Mouse (Mus musculus) 416B (cell line): ENCODE data around the gene Gm14597.
"Not testable (repeated sequence)": the region's sequence is repeated elsewhere in the genome, so short reads cannot be mapped to it uniquely, and the experiment has no call there.

Source experiments
- DNase-seq: peaks from one replicate; pipeline ENCODE4 v3.0.0; 2011; ENCODE audit warnings: low read depth

Gm14597 gene

DNA sequence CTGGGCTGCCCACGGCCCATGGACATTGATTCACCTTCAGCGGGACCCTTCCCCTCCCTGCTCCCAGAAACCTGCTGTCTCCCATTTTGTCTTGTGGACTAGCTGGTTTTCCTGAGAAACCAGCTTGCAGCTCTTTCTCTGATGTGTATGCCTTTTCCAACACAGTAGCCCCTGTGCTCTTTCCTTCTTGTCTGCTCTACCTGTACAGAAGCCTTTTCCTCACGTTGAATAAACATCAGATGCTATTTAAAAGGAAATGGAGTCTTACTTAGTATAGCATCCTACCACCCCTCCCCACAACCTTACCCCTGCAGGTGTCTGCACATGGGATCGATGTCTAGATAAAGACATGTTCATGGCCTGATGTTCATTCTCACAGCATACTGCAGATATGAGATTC is at the start of gene Gm14597:
Gene Gm14597 (minus strand): TSS at position 101 of the 400 bp plus-strand sequence.
- not testable (repeated sequence) for DNase-seq

DNA sequence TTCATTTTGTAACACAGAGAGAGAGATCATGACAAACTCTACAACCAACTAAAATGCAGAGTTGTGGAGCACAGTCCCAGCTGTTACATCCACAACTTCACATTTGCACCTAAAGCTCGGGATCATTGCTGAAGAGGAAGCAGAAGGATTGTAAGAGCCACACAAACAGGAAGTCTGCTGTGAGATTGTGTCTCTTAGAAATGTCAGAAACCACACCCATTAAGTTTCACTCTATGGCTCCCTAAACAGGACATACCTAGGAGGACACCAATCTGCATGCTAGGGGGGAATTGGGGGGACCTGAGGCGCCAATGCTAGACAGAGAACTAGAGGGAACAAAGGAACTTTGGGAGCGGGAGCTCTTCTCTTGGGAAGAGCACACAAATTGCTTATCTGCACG is 44.1 kb upstream of the Gm14597 start:
- not testable (repeated sequence) for DNase-seq

DNA sequence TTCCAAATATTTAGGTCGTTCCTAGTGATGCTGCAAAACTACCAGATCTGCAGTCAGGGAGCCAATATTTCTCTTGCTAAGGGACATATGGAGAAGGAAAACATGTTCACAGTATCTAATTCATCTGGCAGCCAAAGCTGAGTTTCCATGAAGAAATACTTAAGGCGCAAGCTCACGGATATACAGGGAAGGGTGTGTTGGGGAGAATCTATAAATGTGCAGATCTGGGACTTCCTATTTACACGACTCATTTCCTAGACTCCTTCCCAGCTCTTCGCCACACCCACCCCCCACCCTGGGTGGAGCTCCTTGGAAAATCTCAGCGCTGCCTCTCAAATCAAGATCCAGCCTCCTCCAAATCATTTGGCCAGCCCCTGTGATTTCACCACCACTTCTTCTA is 37.1 kb upstream of the Gm14597 start:
- DNase-seq: no peak

DNA sequence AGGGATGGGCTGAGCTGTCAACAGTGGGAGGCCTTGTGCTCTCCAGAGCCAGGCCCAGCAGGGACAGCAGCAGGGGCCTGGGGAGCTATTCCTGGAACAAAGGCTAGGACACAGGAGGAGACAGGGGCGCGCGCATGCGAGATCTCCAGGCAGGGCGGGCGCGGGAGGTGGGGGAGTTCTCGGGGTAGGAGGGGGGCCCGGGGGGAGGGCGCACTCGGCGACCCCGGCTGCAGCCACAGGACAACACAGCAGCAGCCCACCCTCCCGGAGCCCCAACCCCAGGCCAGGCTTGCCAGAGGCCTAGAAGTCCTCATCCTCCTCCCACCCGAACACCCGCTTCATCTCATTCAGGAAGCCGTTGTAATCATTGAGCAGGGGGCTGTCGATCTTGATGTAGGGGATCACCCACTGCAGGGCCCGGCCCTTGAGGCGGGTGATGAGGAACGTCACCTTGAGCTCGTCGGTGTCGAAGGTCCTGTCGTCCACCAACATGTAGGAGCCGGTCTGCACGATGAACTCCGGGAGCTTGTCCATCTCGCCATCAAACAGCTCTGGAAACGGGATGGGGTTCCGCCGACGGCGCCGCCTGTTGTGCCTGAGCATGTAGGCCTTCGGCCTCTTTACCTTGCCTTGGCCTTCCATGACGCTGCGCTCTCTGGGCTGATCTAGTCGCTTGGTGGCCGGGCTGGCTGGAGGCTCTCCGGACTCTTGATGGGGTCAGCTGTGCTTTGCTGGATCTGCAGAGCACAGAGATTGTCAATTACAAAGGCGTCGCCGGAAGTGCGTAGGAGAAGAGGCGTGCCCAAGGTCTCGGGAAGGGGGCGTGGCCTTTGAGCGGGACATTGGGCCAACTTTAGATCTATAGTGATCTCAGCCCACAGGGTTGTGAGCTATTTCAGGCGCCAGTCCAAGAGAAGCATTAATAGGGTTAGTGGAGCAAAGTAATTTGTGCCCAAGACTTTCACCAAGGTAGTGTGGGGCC is 34.5 kb upstream of the Gm14597 start, which contains the start of gene Rtl8a:
Gene Rtl8a (minus strand): TSS at position 703 of the 982 bp plus-strand sequence.
- not testable (repeated sequence) for DNase-seq

DNA sequence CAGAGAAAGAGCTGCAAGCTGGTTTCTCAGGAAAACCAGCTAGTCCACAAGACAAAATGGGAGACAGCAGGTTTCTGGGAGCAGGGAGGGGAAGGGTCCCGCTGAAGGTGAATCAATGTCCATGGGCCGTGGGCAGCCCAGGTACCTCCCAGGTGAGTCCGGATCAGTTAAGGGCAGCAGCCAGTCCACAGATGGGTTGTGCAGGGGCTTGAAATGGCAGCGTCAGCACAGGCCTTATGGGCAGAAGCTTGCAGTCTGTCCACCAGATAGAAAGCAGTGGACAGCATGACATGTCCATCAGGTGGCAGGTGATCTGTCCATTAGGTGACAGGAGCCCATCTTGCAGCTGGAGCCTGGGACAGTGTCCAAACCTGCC is 33.8 kb upstream of the Gm14597 start:
- DNase-seq: not testable (repeated sequence)

DNA sequence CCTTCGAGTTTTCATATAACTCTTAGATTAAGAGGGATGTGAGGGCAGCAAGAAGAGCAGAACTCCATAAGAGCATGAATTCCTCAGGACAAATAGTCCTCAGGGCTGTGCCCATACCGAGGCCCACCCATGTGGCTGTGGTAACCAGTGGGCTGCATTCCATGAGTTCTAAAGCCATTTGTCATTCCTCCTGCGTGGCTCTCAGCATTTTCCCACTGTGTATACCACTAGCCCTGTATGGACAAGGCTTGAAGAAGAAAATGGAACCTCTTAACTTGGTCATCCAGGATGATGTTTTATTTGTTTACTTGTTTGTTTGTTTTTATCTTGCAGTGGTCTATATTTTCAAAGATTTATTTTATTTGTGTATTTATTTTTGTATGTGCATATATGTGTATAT is 29.3 kb upstream of the Gm14597 start:
- DNase-seq: not testable (repeated sequence)

DNA sequence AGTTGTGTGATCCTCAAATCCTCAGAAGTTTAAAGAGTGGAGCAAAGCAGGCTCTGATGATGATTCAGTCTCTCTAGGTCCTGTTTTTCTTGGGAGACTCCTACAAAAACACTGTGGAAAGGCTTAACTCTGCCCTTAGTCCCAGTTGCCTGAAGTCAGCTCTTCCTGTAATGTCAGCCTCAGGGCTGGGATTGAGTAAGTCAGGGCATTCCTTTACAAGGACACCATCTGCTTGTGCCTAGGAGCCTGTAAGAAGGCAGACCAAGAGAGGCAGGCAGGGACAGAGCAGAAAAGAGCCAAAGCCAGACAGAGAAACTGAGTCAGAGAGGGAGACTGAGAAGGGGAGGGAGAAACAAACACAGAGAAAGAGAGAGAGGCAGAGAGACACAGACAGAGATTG is 2.6 kb upstream of the Gm14597 start:
- not testable (repeated sequence) for DNase-seq

DNA sequence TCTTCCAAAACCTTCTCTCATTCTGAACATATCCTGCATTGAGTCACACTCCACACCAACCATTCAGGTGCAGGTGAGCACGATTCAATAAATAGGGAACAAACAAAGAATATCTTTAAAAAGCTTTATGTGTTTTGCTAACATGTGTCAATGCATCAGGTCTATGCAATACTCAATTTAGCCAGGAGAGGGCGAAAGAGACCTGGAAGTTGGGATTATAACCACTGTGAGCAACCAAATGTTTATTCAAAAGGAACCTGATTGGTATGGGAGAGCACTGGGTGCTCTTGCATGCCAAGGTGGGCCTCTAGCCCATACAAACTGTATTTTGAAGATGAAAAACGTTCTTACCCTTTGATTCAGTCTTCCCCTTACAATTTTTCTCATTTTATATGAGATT is 1.8 kb upstream of the Gm14597 start:
- peak; percentile 39 for DNase-seq

DNA sequence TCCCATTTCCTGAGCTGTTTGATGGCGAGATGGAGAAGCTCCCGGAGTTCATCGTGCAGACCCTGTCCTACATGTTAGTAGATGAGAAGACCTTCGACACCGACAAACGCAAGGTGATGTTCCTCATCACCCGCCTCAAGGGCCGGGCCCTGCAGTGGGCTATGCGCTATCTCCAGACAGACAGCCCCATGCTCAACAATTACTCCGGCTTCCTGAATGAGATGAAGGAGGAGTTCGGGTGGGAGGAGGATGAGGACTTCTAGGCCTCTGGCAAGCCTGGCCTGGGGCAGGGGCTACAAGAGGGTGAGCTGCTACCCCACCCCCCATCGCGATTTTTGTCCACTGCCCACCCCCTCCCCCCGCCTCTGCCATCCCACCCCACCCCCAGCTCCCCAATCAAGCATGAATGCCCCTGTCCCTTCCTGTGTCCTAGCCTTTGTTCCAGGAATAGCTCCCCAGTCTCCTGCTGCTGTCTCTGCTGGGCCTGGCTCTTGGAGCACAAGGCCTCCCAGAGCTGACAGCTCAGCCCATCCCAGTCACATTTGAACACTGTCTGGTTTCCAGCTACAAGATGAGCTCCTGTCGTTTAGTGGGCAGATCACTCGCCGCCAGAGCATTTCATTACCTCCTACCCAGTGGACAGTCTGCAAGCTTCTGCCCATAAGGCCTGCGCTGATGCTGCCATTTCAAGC is 511 bp downstream of the Gm14597 start:
- DNase-seq: no peak

DNA sequence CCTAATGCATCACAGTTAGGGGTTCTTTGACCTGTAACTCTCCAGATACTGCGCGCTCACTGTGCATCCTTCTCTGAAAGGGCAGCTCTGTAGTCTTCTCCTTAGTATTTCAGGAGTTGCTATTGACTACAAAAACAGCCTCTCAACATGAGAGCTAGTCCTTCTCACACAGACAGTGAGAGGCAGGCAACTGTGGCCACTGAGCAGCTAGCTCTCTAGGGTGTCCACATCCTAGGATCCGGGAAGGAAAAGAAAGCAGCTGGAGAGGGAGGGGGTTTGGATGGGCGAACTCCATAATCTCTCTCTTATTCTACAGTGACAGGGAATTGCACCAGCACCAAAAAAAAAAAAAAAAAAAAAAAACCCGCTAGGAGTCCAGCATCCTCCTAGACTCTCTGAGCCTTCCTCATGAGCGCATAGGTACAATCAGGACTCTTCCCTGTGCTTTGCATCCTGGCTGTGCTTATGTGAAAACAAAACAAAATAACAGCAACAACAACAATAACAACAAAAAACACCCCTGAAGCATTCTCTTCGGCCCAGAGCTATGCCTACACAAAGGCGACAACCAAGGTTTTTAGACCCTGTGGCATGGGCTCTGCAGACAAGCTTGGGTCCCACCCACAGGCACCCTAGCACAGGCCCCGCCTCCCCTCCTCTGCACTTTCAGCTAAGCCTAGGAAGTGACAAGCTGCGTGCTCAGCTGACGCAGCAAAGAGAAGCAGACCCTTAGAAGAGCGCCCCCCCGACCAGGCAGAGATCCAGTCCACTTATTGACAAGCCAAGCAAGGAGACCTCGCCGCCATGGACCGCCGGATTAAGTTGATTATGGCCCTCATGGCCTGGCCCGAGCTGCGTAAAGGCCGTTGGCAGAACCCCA is 1.3 kb downstream of the Gm14597 start, which contains the start of gene Rtl8c:
Gene Rtl8c (plus strand): TSS at position 791 of the 880 bp plus-strand sequence.
- DNase-seq: no peak

DNA sequence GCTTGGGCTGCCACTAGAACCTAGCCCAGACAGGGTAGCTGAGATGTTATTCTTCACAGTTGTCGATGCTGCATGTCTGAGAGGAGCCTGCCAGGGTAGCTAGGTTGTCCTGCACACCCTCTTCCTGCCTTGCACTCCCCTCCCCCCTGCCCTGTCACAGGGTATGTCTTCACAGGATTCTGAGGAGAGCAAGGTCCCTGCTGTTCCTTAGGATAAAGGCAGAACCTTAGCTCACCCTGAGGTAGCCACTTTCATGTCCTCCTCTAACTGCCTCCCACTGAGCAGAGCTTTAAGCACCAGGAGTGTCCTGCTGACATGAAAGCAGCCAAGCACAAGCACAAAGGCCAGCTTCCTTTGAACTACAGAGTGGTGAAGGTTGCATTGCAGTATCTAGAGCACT is 2.6 kb downstream of the Gm14597 start:
- DNase-seq: not testable (repeated sequence)

DNA sequence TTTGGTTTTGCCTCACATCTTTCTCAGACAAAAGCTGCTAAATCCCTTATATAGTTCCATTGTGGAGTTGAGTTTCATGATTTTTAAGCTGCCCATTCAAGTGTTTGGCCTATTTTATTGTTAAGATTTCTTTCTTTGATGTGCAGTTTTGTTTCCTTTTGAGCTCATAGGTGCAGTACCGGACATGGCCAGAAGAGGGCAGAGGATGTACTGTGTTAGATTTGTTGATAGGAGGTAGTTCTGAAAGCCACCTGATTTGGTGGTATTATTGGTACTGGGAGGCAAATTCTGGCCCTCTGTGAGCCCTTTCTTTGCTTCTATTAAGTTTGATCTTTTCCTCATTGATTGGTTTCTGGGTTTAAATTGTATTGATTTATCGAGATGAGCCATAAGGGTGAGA is 8.8 kb downstream of the Gm14597 start:
- not testable (repeated sequence) for DNase-seq

DNA sequence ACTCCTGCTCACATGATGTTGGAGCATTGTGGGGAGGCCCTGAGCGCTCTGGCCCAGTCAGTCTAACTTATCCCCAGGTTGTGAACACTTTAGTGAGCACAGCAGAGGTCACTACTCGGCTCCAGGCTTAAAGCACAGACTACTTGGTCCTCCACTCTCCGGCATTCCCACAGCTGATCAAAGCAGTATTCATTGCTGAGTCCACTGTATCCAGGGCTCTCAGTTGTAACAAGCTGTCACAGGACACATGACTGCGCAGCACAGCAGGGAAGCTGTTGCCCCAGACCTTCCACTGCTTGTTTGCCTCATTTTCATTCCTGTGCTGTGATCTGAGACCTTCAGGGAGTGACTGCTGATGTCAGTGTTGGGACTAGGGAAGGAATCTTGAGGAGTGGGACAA is 25.4 kb downstream of the Gm14597 start:
- DNase-seq: not testable (repeated sequence)

DNA sequence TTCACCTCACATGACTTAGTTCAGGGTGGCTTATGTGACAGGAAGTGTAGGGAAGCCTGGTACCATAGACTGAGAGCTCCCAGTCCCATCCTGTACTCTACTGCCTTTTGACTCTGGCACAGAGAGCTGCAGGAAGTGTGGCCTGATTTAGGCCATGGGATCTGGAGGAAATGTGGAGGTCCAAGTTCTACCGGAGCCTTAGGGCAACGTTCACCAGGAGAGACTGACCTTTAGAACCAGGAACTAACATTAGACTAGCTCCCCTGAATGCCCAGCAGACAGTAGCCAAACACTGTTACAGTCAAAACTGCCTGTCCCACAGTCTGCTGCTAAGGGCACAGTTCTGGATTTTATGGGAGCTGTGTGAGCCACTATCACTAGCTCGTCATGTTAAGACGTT is 27.4 kb downstream of the Gm14597 start:
- DNase-seq: not testable (repeated sequence)

DNA sequence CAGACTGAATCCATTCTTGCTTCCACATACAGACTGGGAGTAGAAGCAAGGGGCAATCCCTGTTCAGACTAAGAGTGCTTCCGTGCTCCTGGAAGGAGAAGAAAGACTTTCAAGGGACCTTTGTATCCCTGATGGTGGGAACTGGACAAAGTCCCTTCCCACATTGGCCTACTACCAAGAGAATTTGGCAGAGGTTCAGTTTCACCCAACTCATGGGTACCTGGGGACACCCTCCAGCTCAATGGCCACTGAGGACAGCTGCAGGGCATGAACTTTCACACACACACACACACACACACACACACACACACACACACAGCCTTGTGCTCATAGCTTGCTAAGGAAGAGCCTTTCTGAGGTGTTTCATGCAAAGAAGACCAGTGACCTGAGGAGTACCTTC is 29.5 kb downstream of the Gm14597 start:
- no peak for DNase-seq
